ENCODE assay signal across 11 mouse cellular contexts in genomic region chr5:122070963-122071800, GRCm38 (mm10). TPM values are rescaled to one million over a fixed set of nuclear protein-coding genes. Genes with fewer than 3 reads are reported as not detected.
A peak's percentile ranks its signal among the peaks of the same experiment; 100 is the strongest.
DNase-seq lines count a peak whose midpoint lies in the region; ATAC-seq and TF ChIP-seq lines count a peak whose summit lies in the region.
"Had no signal": no experiment of that assay in that cellular context is flagged by ENCODE, and none has a peak within 500 bp of the region (broad histone marks: within the 10 kb centered on the region; RNA-seq: fewer than 3 reads in every experiment).

No protein-coding gene starts in this region.

- no peak overlapping the region for H3K27ac ChIP-seq in forebrain, embryonic 16.5 days (ENCODE audit: low read length)
- H3K27ac ChIP-seq in forebrain, postnatal 0 days (ENCODE audit: low read depth, low read length), result no peak overlapping the region
- peak overlapping the region; percentile 50; the same call in 1 of the 2 replicates for H3K27ac ChIP-seq in lung, embryonic 14.5 days (ENCODE audit: low read depth)
- peak overlapping the region; percentile 98 for H3K27ac ChIP-seq in heart, embryonic 11.5 days (ENCODE audit: low read depth, low read length)
- H3K27ac ChIP-seq: embryonic facial prominence, embryonic 13.5 days had no signal

- H3K4me3 ChIP-seq in forebrain, embryonic 16.5 days (replicated peaks; ENCODE audit: low read length), result no peak overlapping the region
- no peak overlapping the region for H3K4me3 ChIP-seq in forebrain, postnatal 0 days (ENCODE audit: low read depth, low read length)
- no peak overlapping the region for H3K4me3 ChIP-seq in lung, embryonic 14.5 days (ENCODE audit: low read depth, low read length)
- no peak overlapping the region for H3K4me3 ChIP-seq in heart, embryonic 11.5 days (ENCODE audit: low read depth, low read length)
- no peak overlapping the region for H3K4me3 ChIP-seq in lung, adult 2 months (replicated peaks; ENCODE audit: extremely low read depth, low read depth, low read length)
- H3K4me3 ChIP-seq: embryonic facial prominence, embryonic 13.5 days had no signal

- H3K9me3 ChIP-seq in forebrain, embryonic 16.5 days (ENCODE audit: control insufficient read depth, low read length), result no peaks in the 10 kb centered on the region
- no peaks in the 10 kb centered on the region for H3K9me3 ChIP-seq in forebrain, postnatal 0 days (ENCODE audit: low read length)
- H3K9me3 ChIP-seq in lung, embryonic 14.5 days (ENCODE audit: low read depth, low read length), result no peaks in the 10 kb centered on the region
- H3K9me3 ChIP-seq in heart, embryonic 11.5 days (replicated peaks; ENCODE audit: control insufficient read depth, low read length), result no peaks in the 10 kb centered on the region
- H3K9me3 ChIP-seq: embryonic facial prominence, embryonic 13.5 days had no signal

- TF ChIP-seq CTCF in forebrain, postnatal 0 days (IDR thresholded peaks at IDR 0.05; ENCODE audit: low read depth), result no peak
- no peak for TF ChIP-seq CTCF in lung, embryonic 14.5 days (IDR thresholded peaks at IDR 0.05; ENCODE audit: low read depth)
- no peak for TF ChIP-seq CTCF in lung, adult 2 months (IDR thresholded peaks at IDR 0.05; ENCODE audit: insufficient read depth, low read length)

- H3K9ac ChIP-seq in forebrain, embryonic 16.5 days (replicated peaks; ENCODE audit: low read depth, low read length), result 0 out of 2 replicates have a peak overlapping the region, but pooled peaks have one; percentile 3
- H3K9ac ChIP-seq in forebrain, postnatal 0 days, result no peak overlapping the region
- H3K9ac ChIP-seq in lung, embryonic 14.5 days, result no peak overlapping the region
- peak overlapping the region; percentile 60; the same call in 1 of the 2 replicates for H3K9ac ChIP-seq in heart, embryonic 11.5 days (ENCODE audit: low read depth, low read length)
- H3K9ac ChIP-seq: embryonic facial prominence, embryonic 13.5 days had no signal

- H3K4me1 ChIP-seq in forebrain, embryonic 16.5 days (replicated peaks; ENCODE audit: control insufficient read depth, insufficient read depth, low read length), result no peaks in the 10 kb centered on the region
- no peaks in the 10 kb centered on the region for H3K4me1 ChIP-seq in forebrain, postnatal 0 days (ENCODE audit: insufficient read depth)
- H3K4me1 ChIP-seq in lung, embryonic 14.5 days (ENCODE audit: insufficient read depth), result no peaks in the 10 kb centered on the region
- H3K4me1 ChIP-seq in heart, embryonic 11.5 days (ENCODE audit: control insufficient read depth, insufficient read depth, low read length), result peaks cover 13% of the 10 kb centered on the region
- no peaks in the 10 kb centered on the region for H3K4me1 ChIP-seq in lung, adult 2 months (ENCODE audit: control insufficient read depth, insufficient read depth, low read length)

- H3K4me2 ChIP-seq in forebrain, embryonic 16.5 days (ENCODE audit: low read length), result no peak overlapping the region
- no peak overlapping the region for H3K4me2 ChIP-seq in forebrain, postnatal 0 days (ENCODE audit: low read depth)
- H3K4me2 ChIP-seq in lung, embryonic 14.5 days, result no peak overlapping the region
- H3K4me2 ChIP-seq in heart, embryonic 11.5 days, result peak overlapping the region; percentile 22; the same call in 1 of the 2 replicates
- H3K4me2 ChIP-seq: embryonic facial prominence, embryonic 13.5 days had no signal

- DNase-seq in forebrain, postnatal 0 days, result no peak
- peak; percentile 37 for DNase-seq in lung, embryonic 14.5 days
- DNase-seq in lung, adult 18-20 months, result no peak
- peak; percentile 90 for DNase-seq in skeletal muscle tissue, adult 2 months (ENCODE audit: low read depth, low spot score)
- no peak for DNase-seq in lung, postnatal 36 days
- DNase-seq in lung, adult 2 months, result no peak
- DNase-seq: left cerebral cortex, postnatal 4 days; lung, postnatal 4 days had no signal

- no peak for TF ChIP-seq POLR2A in lung, adult 2 months (IDR thresholded peaks at IDR 0.05; ENCODE audit: borderline replicate concordance, extremely low read depth, low read depth, low read length)

- 82% methylated on average over 16 of the region's 16 CpGs for WGBS in forebrain, embryonic 16.5 days
- WGBS in forebrain, postnatal 0 days, result 84% methylated on average over 16 of the region's 16 CpGs
- 60% methylated on average over 16 of the region's 16 CpGs for WGBS in lung, embryonic 14.5 days
- 38% methylated on average over 16 of the region's 16 CpGs for WGBS in heart, embryonic 11.5 days (ENCODE audit: insufficient replicate concordance)
- 53% methylated on average over 16 of the region's 16 CpGs for WGBS in lung, adult 2 months

- H3K27me3 ChIP-seq in forebrain, embryonic 16.5 days (replicated peaks; ENCODE audit: control insufficient read depth, insufficient read depth, low read length), result no peaks in the 10 kb centered on the region
- no peaks in the 10 kb centered on the region for H3K27me3 ChIP-seq in forebrain, postnatal 0 days (ENCODE audit: insufficient read depth, low read length)
- no peaks in the 10 kb centered on the region for H3K27me3 ChIP-seq in lung, embryonic 14.5 days (ENCODE audit: insufficient read depth, low read length)
- H3K27me3 ChIP-seq in heart, embryonic 11.5 days (ENCODE audit: control insufficient read depth, insufficient read depth, low read length), result peaks cover 2% of the 10 kb centered on the region; the same call in 1 of the 2 replicates
- H3K27me3 ChIP-seq: embryonic facial prominence, embryonic 13.5 days had no signal

- no peaks in the 10 kb centered on the region for H3K36me3 ChIP-seq in forebrain, embryonic 16.5 days (ENCODE audit: control insufficient read depth, insufficient read depth)
- no peaks in the 10 kb centered on the region for H3K36me3 ChIP-seq in forebrain, postnatal 0 days (ENCODE audit: insufficient read depth)
- H3K36me3 ChIP-seq in lung, embryonic 14.5 days (ENCODE audit: insufficient read depth), result no peaks in the 10 kb centered on the region
- H3K36me3 ChIP-seq in heart, embryonic 11.5 days (ENCODE audit: control insufficient read depth, insufficient read depth, low read length), result no peaks in the 10 kb centered on the region
- H3K36me3 ChIP-seq: embryonic facial prominence, embryonic 13.5 days had no signal

- ATAC-seq in forebrain, embryonic 16.5 days, result no peak
- no peak for ATAC-seq in forebrain, postnatal 0 days
- ATAC-seq in lung, embryonic 14.5 days (ENCODE audit: insufficient read depth), result no peak
- 0 out of 2 replicates have a peak, but pooled peaks have one; percentile 21 for ATAC-seq in heart, embryonic 11.5 days (replicated peaks; ENCODE audit: insufficient number of reproducible peaks, low FRiP score, low TSS enrichment)

RNA-seq across cellular contexts. Expression of gene Cux2, which starts 21.3 kb away (rescaled TPM):
- 32.0 and 36.2 TPM in 2 replicates for polyA plus RNA-seq in forebrain, embryonic 16.5 days (2015; fragmentation: Nextera tagmentation; extraction: Ambion mirVana)
- total RNA-seq in forebrain, postnatal 0 days (2014; rRNA removed), result 44.0 and 52.4 TPM in 2 replicates
- polyA plus RNA-seq in forebrain, postnatal 0 days (2015; fragmentation: Nextera tagmentation; extraction: Ambion mirVana), result 16.2 and 16.7 TPM in 2 replicates
- 3.6 and 4.0 TPM in 2 replicates for polyA plus RNA-seq in lung, embryonic 14.5 days (2014; fragmentation: Nextera tagmentation; extraction: Ambion mirVana)
- 4.7 and 7.1 TPM in 2 replicates for polyA plus RNA-seq in heart, embryonic 11.5 days (2014; fragmentation: Nextera tagmentation; extraction: Ambion mirVana)
- 5.6 and 6.4 TPM in 2 replicates for polyA plus RNA-seq in lung, adult 2 months (2012; rRNA removed)

RNA-seq across cellular contexts. Expression of gene Myl2, which starts 29.6 kb away (rescaled TPM):
- polyA plus RNA-seq in forebrain, embryonic 16.5 days (2015; fragmentation: Nextera tagmentation; extraction: Ambion mirVana), result 0.44 and 1.0 TPM in 2 replicates
- 0.38 and 2.9 TPM in 2 replicates for total RNA-seq in forebrain, postnatal 0 days (2014; rRNA removed)
- polyA plus RNA-seq in forebrain, postnatal 0 days (2015; fragmentation: Nextera tagmentation; extraction: Ambion mirVana), result 1.7 TPM in 2 replicates
- polyA plus RNA-seq in lung, embryonic 14.5 days (2014; fragmentation: Nextera tagmentation; extraction: Ambion mirVana), result 0.42 and 2.4 TPM in 2 replicates
- 6,790 and 6,847 TPM in 2 replicates for polyA plus RNA-seq in heart, embryonic 11.5 days (2014; fragmentation: Nextera tagmentation; extraction: Ambion mirVana)
- 0.37 TPM in 1 of 2 replicates, not detected in the other for polyA plus RNA-seq in lung, adult 2 months (2012; rRNA removed)
- total RNA-seq: left cerebral cortex, postnatal 4 days had no signal
- polyA plus RNA-seq: embryonic facial prominence, embryonic 13.5 days had no signal

Comparison
In these comparisons a context has a peak if more than half of its experiments do, and no peak if none do; other contexts are left out.
1. H3K9ac ChIP-seq: peak in forebrain, embryonic 16.5 days (single experiment) and heart, embryonic 11.5 days (single experiment); none in forebrain, postnatal 0 days (single experiment) and lung, embryonic 14.5 days (single experiment).
2. DNase-seq: peak in lung, embryonic 14.5 days (single experiment) and skeletal muscle tissue, adult 2 months (single experiment); none in forebrain, postnatal 0 days (single experiment), lung, adult 18-20 months (0 of 2), lung, postnatal 36 days (single experiment) and lung, adult 2 months (single experiment).
3. H3K27ac ChIP-seq: peak in lung, embryonic 14.5 days (single experiment) and heart, embryonic 11.5 days (single experiment); none in forebrain, embryonic 16.5 days (single experiment) and forebrain, postnatal 0 days (single experiment).
4. RNA of gene Myl2, which starts 29.6 kb away (polyA plus RNA-seq): 6,790 to 6,847 TPM in heart, embryonic 11.5 days; 1.7 TPM in forebrain, postnatal 0 days, 0.44 to 1.0 TPM in forebrain, embryonic 16.5 days, 0.42 to 2.4 TPM in lung, embryonic 14.5 days and 0.37 TPM in lung, adult 2 months; every median in the first group is over 1,000 times any median in the second.